Comparison of ENCODE assay signal across 20 mouse cellular contexts in genomic region chr10:39582385-39582784, GRCm38 (mm10).
"Had no signal": no experiment of that assay in that cellular context is flagged by ENCODE, and none has a peak within 500 bp of the region (broad histone marks: within the 10 kb centered on the region; RNA-seq: fewer than 3 reads in every experiment).

No protein-coding gene starts in this region.

- DNase-seq: liver; lung, adult 18-20 months; lung, postnatal 10 days; lung, postnatal 36 days; right cerebral cortex, adult 18-20 months; right cerebral cortex, postnatal 4 days; thymus, adult 2 months; thymus, postnatal 14 days; thymus, postnatal 4 days had no signal

- H3K36me3 ChIP-seq: limb, embryonic 10.5 days; limb, embryonic 13.5 days; liver, embryonic 12.5 days; liver, embryonic 15.5 days; lung, embryonic 15.5 days; midbrain, embryonic 12.5 days; midbrain, embryonic 15.5 days; neural tube, embryonic 12.5 days; neural tube, embryonic 15.5 days had no signal

- H3K27ac ChIP-seq: kidney, postnatal 0 days; limb, embryonic 10.5 days; limb, embryonic 13.5 days; liver, embryonic 12.5 days; liver, embryonic 15.5 days; lung, embryonic 15.5 days; midbrain, embryonic 12.5 days; midbrain, embryonic 15.5 days; neural tube, embryonic 12.5 days; neural tube, embryonic 15.5 days; stomach, postnatal 0 days had no signal

- H3K27me3 ChIP-seq: limb, embryonic 13.5 days; liver, embryonic 12.5 days; liver, embryonic 15.5 days; lung, embryonic 15.5 days; midbrain, embryonic 12.5 days; midbrain, embryonic 15.5 days; neural tube, embryonic 12.5 days; neural tube, embryonic 15.5 days had no signal

- H3K9me3 ChIP-seq: limb, embryonic 10.5 days; limb, embryonic 13.5 days; liver, embryonic 12.5 days; liver, embryonic 15.5 days; lung, embryonic 15.5 days; midbrain, embryonic 12.5 days; midbrain, embryonic 15.5 days; neural tube, embryonic 12.5 days; neural tube, embryonic 15.5 days had no signal

- H3K4me2 ChIP-seq: limb, embryonic 13.5 days; liver, embryonic 12.5 days; liver, embryonic 15.5 days; lung, embryonic 15.5 days; midbrain, embryonic 12.5 days; midbrain, embryonic 15.5 days; neural tube, embryonic 12.5 days; neural tube, embryonic 15.5 days had no signal

- H3K9ac ChIP-seq: limb, embryonic 13.5 days; liver, embryonic 12.5 days; liver, embryonic 15.5 days; lung, embryonic 15.5 days; midbrain, embryonic 12.5 days; midbrain, embryonic 15.5 days; neural tube, embryonic 12.5 days; neural tube, embryonic 15.5 days had no signal

- H3K4me3 ChIP-seq: limb, embryonic 10.5 days; limb, embryonic 13.5 days; liver, embryonic 12.5 days; liver, embryonic 15.5 days; lung, embryonic 15.5 days; midbrain, embryonic 12.5 days; midbrain, embryonic 15.5 days; neural tube, embryonic 12.5 days; neural tube, embryonic 15.5 days had no signal

- ATAC-seq: liver, embryonic 12.5 days; midbrain, embryonic 15.5 days had no signal

- H3K4me1 ChIP-seq: liver, embryonic 12.5 days; liver, embryonic 15.5 days had no signal
